Mouse (Mus musculus): ENCODE data around the gene Tomm70a. TPM values are rescaled to one million over a fixed set of nuclear protein-coding genes. Genes with fewer than 3 reads are reported as not detected.
A peak's percentile ranks its signal among the peaks of the same experiment; 100 is the strongest.

Tomm70a gene
- polyA plus RNA-seq, 1 experiment: 24.1 TPM

- TF ChIP-seq CTCF (IDR thresholded peaks at IDR 0.05; ENCODE audit: control insufficient read depth, insufficient read depth, insufficient replicate concordance, low read depth, low read length) (no peak), POLR2A (IDR thresholded peaks at IDR 0.05; ENCODE audit: control insufficient read depth, low read depth, low read length) (no peak)
- H3K4me3 ChIP-seq (ENCODE audit: control insufficient read depth, low read depth, low read length): peak overlapping the region; percentile 75
- peaks cover 6% of the 10 kb centered on the region for H3K36me3 ChIP-seq (ENCODE audit: control insufficient read depth, insufficient read depth, low read length)
- no peaks in the 10 kb centered on the region for H3K27me3 ChIP-seq (ENCODE audit: control insufficient read depth, insufficient read depth, low read length)
- no peaks in the 10 kb centered on the region for H3K4me1 ChIP-seq (ENCODE audit: control insufficient read depth, insufficient read depth, low read length)
- no peak overlapping the region for H3K27ac ChIP-seq (ENCODE audit: control insufficient read depth, insufficient read depth, low read depth, low read length)
These were observed 68.9 kb downstream of the Tomm70a start for GRCm38 (mm10) chr16:57190390-57190789.

- peak overlapping the region; percentile 78; the same call in 1 of the 2 replicates for H3K27ac ChIP-seq (ENCODE audit: control insufficient read depth, insufficient read depth, low read depth, low read length)
- H3K4me3 ChIP-seq (ENCODE audit: control insufficient read depth, low read depth, low read length): peak overlapping the region; percentile 92
- peaks cover 6% of the 10 kb centered on the region for H3K36me3 ChIP-seq (ENCODE audit: control insufficient read depth, insufficient read depth, low read length)
- H3K4me1 ChIP-seq (ENCODE audit: control insufficient read depth, insufficient read depth, low read length): no peaks in the 10 kb centered on the region
- no peaks in the 10 kb centered on the region for H3K27me3 ChIP-seq (ENCODE audit: control insufficient read depth, insufficient read depth, low read length)
- no peak for TF ChIP-seq CTCF (IDR thresholded peaks at IDR 0.05; ENCODE audit: control insufficient read depth, insufficient read depth, insufficient replicate concordance, low read depth, low read length)
- TF ChIP-seq POLR2A (IDR thresholded peaks at IDR 0.05; ENCODE audit: control insufficient read depth, low read depth, low read length): peak; percentile 67; the same call in 1 of the 2 replicates
These were observed 69.7 kb downstream of the Tomm70a start for GRCm38 (mm10) chr16:57191214-57191613.

GRCm38 (mm10) chr16:57196590-57196989, 75.1 kb downstream of the Tomm70a start:
- H3K27ac ChIP-seq (ENCODE audit: control insufficient read depth, insufficient read depth, low read depth, low read length): no peak overlapping the region

GRCm38 (mm10) chr16:57197281-57197680, 75.8 kb downstream of the Tomm70a start:
- peaks cover 2% of the 10 kb centered on the region for H3K36me3 ChIP-seq (ENCODE audit: control insufficient read depth, insufficient read depth, low read length)
- H3K4me1 ChIP-seq (ENCODE audit: control insufficient read depth, insufficient read depth, low read length): no peaks in the 10 kb centered on the region
- no peaks in the 10 kb centered on the region for H3K27me3 ChIP-seq (ENCODE audit: control insufficient read depth, insufficient read depth, low read length)
- no peak overlapping the region for H3K27ac ChIP-seq (ENCODE audit: control insufficient read depth, insufficient read depth, low read depth, low read length)
- TF ChIP-seq POLR2A (IDR thresholded peaks at IDR 0.05; ENCODE audit: control insufficient read depth, low read depth, low read length) (no peak), CTCF (IDR thresholded peaks at IDR 0.05; ENCODE audit: control insufficient read depth, insufficient read depth, insufficient replicate concordance, low read depth, low read length) (no peak)
- no peak overlapping the region for H3K4me3 ChIP-seq (ENCODE audit: control insufficient read depth, low read depth, low read length)

More at GRCm38 (mm10) chr16:57196590-57196989, 75.1 kb downstream of the Tomm70a start:
- H3K4me1 ChIP-seq (ENCODE audit: control insufficient read depth, insufficient read depth, low read length): no peaks in the 10 kb centered on the region
- H3K4me3 ChIP-seq (ENCODE audit: control insufficient read depth, low read depth, low read length): no peak overlapping the region
- no peak for TF ChIP-seq POLR2A (IDR thresholded peaks at IDR 0.05; ENCODE audit: control insufficient read depth, low read depth, low read length)
- no peak for TF ChIP-seq CTCF (IDR thresholded peaks at IDR 0.05; ENCODE audit: control insufficient read depth, insufficient read depth, insufficient replicate concordance, low read depth, low read length)
- H3K27me3 ChIP-seq (ENCODE audit: control insufficient read depth, insufficient read depth, low read length): no peaks in the 10 kb centered on the region
- peaks cover 4% of the 10 kb centered on the region for H3K36me3 ChIP-seq (ENCODE audit: control insufficient read depth, insufficient read depth, low read length)

Other genes starting within 250 kb of the Tomm70a start
- 0.69 and 1.4 TPM in 2 replicates for gene Tmem45a, start 235.5 kb upstream of the Tomm70a start, polyA plus RNA-seq (2012; rRNA removed)
- not detected in 2 replicates for gene Lnp1, start 193.6 kb upstream of the Tomm70a start, polyA plus RNA-seq (2012; rRNA removed)
- gene Tmem45a2, start 50.3 kb upstream of the Tomm70a start, polyA plus RNA-seq (2012; rRNA removed): 1.2 and 1.7 TPM in 2 replicates
- gene Nit2, start 45.6 kb downstream of the Tomm70a start, polyA plus RNA-seq (2012; rRNA removed): 6.0 and 6.1 TPM in 2 replicates
- 26.9 and 28.0 TPM in 2 replicates for gene Tbc1d23, start 109.8 kb downstream of the Tomm70a start, polyA plus RNA-seq (2012; rRNA removed)
- 50.4 and 66.3 TPM in 2 replicates for gene Tmem30c, start 171.2 kb downstream of the Tomm70a start, polyA plus RNA-seq (2012; rRNA removed)
- gene Filip1l, start 231.4 kb downstream of the Tomm70a start, polyA plus RNA-seq (2012; rRNA removed): 1.2 and 1.4 TPM in 2 replicates

Measured in testis, adult 2 months (tissue).